Mouse (Mus musculus) testis, adult 2 months (tissue): Measurements from ENCODE around the gene Rplp2. TPM values are rescaled to one million over a fixed set of nuclear protein-coding genes. Genes with fewer than 3 reads are reported as not detected.

Experiments used
- H3K27ac ChIP-seq: fragments of 200-500 bp; 2 replicates; pipeline ENCODE4 v1.5.1; 2012; ENCODE audit warnings: low read depth, low read length; ENCODE audit not compliant: control insufficient read depth, insufficient read depth
- H3K27me3 ChIP-seq: fragments of 200-500 bp; 2 replicates; pipeline ENCODE4 v1.6.1; 2012; ENCODE audit warnings: mild to moderate bottlenecking, low read length, moderate library complexity; ENCODE audit not compliant: control insufficient read depth, insufficient read depth
- H3K36me3 ChIP-seq: fragments of 200-500 bp; 2 replicates; pipeline ENCODE4 v1.6.1; 2012; ENCODE audit warnings: mild to moderate bottlenecking, low read length; ENCODE audit not compliant: control insufficient read depth, insufficient read depth
- H3K4me1 ChIP-seq: fragments of 200-500 bp; 2 replicates; pipeline ENCODE4 v1.6.1; 2012; ENCODE audit warnings: low read length; ENCODE audit not compliant: control insufficient read depth, insufficient read depth
- H3K4me3 ChIP-seq: fragments of 200-500 bp; 2 replicates; pipeline ENCODE4 v1.5.1; 2012; ENCODE audit warnings: low read depth, mild to moderate bottlenecking, low read length, moderate library complexity, mixed read lengths; ENCODE audit not compliant: control insufficient read depth
- CTCF ChIP-seq: fragments of 200-500 bp; IDR thresholded peaks from 2 replicates; pipeline ENCODE4 v1.5.1; 2012; ENCODE audit warnings: low read depth, mild to moderate bottlenecking, inconsistent platforms, low read length, moderate library complexity; ENCODE audit not compliant: control insufficient read depth, insufficient read depth, insufficient replicate concordance
- POLR2A ChIP-seq: fragments of 200-500 bp; IDR thresholded peaks from 2 replicates; pipeline ENCODE4 v1.6.1; 2012; ENCODE audit warnings: low read depth, mild to moderate bottlenecking, inconsistent platforms, low read length, moderate library complexity; ENCODE audit not compliant: control insufficient read depth
- polyA plus RNA-seq: library from polyadenylated mRNA; depleted of rRNA; stranded (reverse); fragments of >200 nt; gene quantifications from 2 replicates; pipeline ENCODE4 v1.2.3, GENCODE M21; 2012

Rplp2 gene
- polyA plus RNA-seq, 1 experiment = 226 TPM

- Histone ChIP-seq H3K27ac (no peak overlapping the region), H3K4me3 (no peak overlapping the region), H3K27me3 (no peaks in the 10 kb centered on the region), H3K36me3 (no peaks in the 10 kb centered on the region), H3K4me1 (no peaks in the 10 kb centered on the region)
- TF ChIP-seq POLR2A (no peak), CTCF (no peak)
These were observed 23.4 kb upstream of the Rplp2 start for GRCm38 (mm10) chr7:141423811-141424210.

DNA sequence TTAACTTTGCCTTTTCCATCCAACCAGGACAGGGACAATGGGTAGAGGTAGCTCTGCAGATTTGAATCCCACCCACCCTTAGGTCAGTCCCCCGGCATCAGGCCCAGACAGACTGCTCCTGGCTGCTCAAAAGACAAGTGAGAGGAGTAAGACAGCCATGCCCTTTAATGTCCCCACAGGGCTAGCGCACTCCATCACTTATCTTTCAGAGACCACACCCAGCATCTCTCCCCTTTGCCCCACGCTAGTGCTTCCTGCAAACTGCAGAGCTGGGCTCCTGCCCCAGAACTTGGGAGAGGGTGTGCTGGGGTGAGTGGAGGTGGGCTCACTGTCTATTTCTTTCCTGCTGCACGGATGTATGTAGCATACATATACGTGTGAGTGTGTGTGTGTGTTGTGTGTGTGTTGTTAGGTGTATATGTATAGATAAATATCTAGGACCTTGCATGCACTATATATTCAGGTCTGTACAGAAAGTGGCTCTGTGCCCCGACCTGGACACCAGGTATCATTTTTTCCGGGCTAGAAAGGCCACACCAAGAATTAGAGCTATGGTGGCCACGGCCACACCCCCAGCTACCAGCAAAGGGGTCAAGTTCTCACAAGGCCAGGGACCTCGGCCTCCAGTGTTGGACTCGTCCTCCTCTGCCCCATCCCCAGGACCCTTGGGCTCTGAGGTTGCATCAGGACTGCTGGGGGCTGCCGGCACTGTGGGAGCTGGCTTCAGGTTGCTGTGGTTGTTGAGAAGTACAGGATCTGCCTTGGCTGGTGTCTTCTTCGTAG is 20.0 kb upstream of the Rplp2 start:
- no peaks in the 10 kb centered on the region for H3K27me3 ChIP-seq
- no peak overlapping the region for H3K4me3 ChIP-seq
- H3K4me1 ChIP-seq = peaks cover 6% of the 10 kb centered on the region
- H3K36me3 ChIP-seq = no peaks in the 10 kb centered on the region
- TF ChIP-seq CTCF (no peak), POLR2A (no peak)
- no peak overlapping the region for H3K27ac ChIP-seq

DNA sequence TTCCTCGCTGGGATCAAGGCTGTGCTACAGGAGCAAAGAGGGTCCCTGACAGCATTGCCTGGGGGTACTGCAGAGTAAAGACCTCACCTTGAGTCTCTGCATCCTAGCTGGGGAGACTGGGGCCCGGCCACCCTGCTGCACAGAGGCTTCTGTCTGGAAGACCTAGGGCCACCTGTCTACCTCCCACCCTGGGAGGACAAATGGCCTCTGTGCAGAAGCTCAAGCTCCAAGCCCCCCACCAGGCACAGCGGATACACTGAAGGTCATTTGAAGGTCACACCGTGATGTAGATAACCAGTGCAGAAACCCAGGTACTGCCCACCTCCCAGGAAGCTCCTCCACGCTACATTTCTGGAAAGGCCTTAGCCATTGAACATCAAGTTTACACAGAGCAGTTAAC is 18.5 kb upstream of the Rplp2 start:
- no peak overlapping the region for H3K27ac ChIP-seq
- no peak overlapping the region for H3K4me3 ChIP-seq

DNA sequence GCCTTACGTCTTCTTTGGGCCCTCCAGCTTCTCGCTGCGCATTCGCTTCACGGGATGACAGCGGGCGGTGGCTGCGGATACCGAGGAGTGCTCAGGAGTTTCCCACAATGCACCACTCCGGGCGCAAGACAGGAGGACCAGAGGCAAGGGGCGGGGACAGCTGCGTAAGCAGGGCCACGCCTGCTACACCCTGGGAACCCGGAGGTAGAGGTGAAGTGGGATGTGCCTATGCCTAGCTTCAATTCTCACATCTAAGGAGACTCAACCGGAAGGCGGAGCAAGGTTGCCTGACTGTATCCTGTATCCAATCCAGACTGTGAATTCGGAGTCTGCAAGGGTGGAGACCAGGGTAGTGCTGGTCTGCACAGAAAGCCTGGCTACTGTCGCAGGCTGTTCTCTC is 17.9 kb upstream of the Rplp2 start, which contains the start of gene Cend1:
TSS of gene Cend1 (minus strand) at position 182 of the 400 bp plus-strand sequence.
- no peaks in the 10 kb centered on the region for H3K36me3 ChIP-seq
- no peak within 1 kb of the TSS for H3K4me3 ChIP-seq
- no peaks in the 10 kb centered on the region for H3K27me3 ChIP-seq
- no peak within 1 kb of the TSS for H3K27ac ChIP-seq
- TF ChIP-seq CTCF = no peak
- no peak for TF ChIP-seq POLR2A
- peaks cover 6% of the 10 kb centered on the region for H3K4me1 ChIP-seq

More for the DNA sequence above, 18.5 kb upstream of the Rplp2 start:
- Histone ChIP-seq H3K4me1 (peaks cover 6% of the 10 kb centered on the region), H3K36me3 (no peaks in the 10 kb centered on the region), H3K27me3 (no peaks in the 10 kb centered on the region)
- no peak for TF ChIP-seq CTCF
- TF ChIP-seq POLR2A = no peak

- H3K36me3 ChIP-seq = no peaks in the 10 kb centered on the region
- H3K4me3 ChIP-seq = no peak overlapping the region
- H3K27me3 ChIP-seq = no peaks in the 10 kb centered on the region
- no peak overlapping the region for H3K27ac ChIP-seq
- TF ChIP-seq POLR2A = no peak
- TF ChIP-seq CTCF = no peak
- H3K4me1 ChIP-seq = peaks cover 6% of the 10 kb centered on the region
These were observed 17.2 kb upstream of the Rplp2 start for GRCm38 (mm10) chr7:141429840-141430584.

GRCm38 (mm10) chr7:141430585-141431240 is 16.5 kb upstream of the Rplp2 start:
- no peak overlapping the region for H3K4me3 ChIP-seq
- TF ChIP-seq POLR2A = no peak
- TF ChIP-seq CTCF = no peak

GRCm38 (mm10) chr7:141431434-141432185 is 15.6 kb upstream of the Rplp2 start:
- Histone ChIP-seq H3K27me3 (no peaks in the 10 kb centered on the region), H3K4me3 (no peak overlapping the region), H3K4me1 (peaks cover 6% of the 10 kb centered on the region), H3K36me3 (no peaks in the 10 kb centered on the region), H3K27ac (no peak overlapping the region)
- TF ChIP-seq POLR2A = no peak

More at GRCm38 (mm10) chr7:141430585-141431240, 16.5 kb upstream of the Rplp2 start:
- Histone ChIP-seq H3K27me3 (no peaks in the 10 kb centered on the region), H3K27ac (no peak overlapping the region), H3K36me3 (no peaks in the 10 kb centered on the region), H3K4me1 (peaks cover 6% of the 10 kb centered on the region)
